Mouse (Mus musculus) macrophage (primary cell): ENCODE measurements around the gene Adamts18. TPM values are rescaled to one million over a fixed set of nuclear protein-coding genes. Genes with fewer than 3 reads are reported as not detected.

Source experiments
- H3K27ac ChIP-seq: fragments of 350-480 bp; formaldehyde crosslinking; 2 replicates; pipeline ENCODE4 v1.9.0; 2021
- H3K36me3 ChIP-seq: fragments of 350-480 bp; formaldehyde crosslinking; 2 replicates; pipeline ENCODE4 v1.9.0; 2021; ENCODE audit errors: inconsistent target
- H3K4me3 ChIP-seq: fragments of 350-480 bp; formaldehyde crosslinking; 2 replicates; pipeline ENCODE4 v1.9.0; 2021; ENCODE audit errors: inconsistent target
- H3K79me2 ChIP-seq: fragments of 350-480 bp; formaldehyde crosslinking; 2 replicates; pipeline ENCODE4 v1.9.0; 2021; ENCODE audit errors: inconsistent target
- WGBS: methylation state at CpG from one replicate; pipeline ENCODE4 v1.1.7; 2026; ENCODE audit warnings: inconsistent platforms; ENCODE audit not compliant: missing documents; 5-methylcytosine and 5-hydroxymethylcytosine counted together
- polyA plus RNA-seq: library from polyadenylated mRNA; stranded (reverse); fragments of 250-400 nt; gene quantifications from 3 replicates; pipeline ENCODE4 v1.2.4, GENCODE M21; 2018; ENCODE audit warnings: inconsistent platforms

Gene Adamts18
- polyA plus RNA-seq, 1 experiment from 2014 or later = not detected

DNA sequence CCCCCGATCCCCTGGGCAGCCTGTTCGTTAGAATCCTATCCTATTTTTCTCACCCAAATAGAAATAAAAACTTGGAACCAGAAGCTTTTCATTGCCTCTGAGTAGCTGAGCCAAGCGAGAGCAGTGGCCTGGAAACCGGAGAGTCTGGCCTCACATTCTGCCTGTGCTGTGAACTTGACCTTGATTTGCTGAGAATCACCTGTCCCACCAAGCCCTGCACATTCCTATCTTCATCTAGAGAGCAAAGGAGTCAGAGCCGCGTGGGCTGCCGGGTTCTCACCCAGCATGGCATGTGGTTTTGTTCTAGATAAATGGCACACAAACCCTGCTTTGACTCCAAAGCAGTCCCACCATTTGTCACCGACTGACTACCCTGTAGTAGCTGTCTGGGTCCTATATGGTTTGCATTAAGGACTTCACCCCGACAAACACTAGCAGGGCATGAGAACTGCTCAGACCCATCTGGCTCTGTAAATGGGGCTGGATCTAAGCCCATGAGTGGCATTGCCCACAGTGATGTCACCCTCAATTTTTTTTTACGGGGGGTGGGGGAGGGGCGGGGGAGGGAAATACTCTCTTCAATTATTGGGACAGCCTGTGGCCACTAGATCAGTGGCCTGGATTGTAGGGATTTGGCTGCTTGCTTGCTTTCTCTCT lies 175.8 kb downstream of the Adamts18 start:
- 84% methylated on average over 11 of the region's 11 CpGs for WGBS
- Histone ChIP-seq H3K79me2 (no peaks in the 10 kb centered on the region), H3K36me3 (no peaks in the 10 kb centered on the region), H3K27ac (no peak overlapping the region), H3K4me3 (no peak overlapping the region)

GRCm38 (mm10) chr8:113669924-113670323 lies 178.6 kb downstream of the Adamts18 start:
- Histone ChIP-seq H3K36me3 (no peaks in the 10 kb centered on the region), H3K27ac (no peak overlapping the region), H3K4me3 (no peak overlapping the region), H3K79me2 (no peaks in the 10 kb centered on the region)
- WGBS = 93% methylated on average over 10 of the region's 10 CpGs

- WGBS = 78% methylated on average over 16 of the region's 16 CpGs
- no peaks in the 10 kb centered on the region for H3K79me2 ChIP-seq
- no peak overlapping the region for H3K4me3 ChIP-seq
- H3K27ac ChIP-seq = no peak overlapping the region
- no peaks in the 10 kb centered on the region for H3K36me3 ChIP-seq
Measured at GRCm38 (mm10) chr8:113666714-113667432, 181.7 kb downstream of the Adamts18 start.

- H3K36me3 ChIP-seq = no peaks in the 10 kb centered on the region
- no peak overlapping the region for H3K27ac ChIP-seq
- no peaks in the 10 kb centered on the region for H3K79me2 ChIP-seq
- no peak overlapping the region for H3K4me3 ChIP-seq
- WGBS = 92% methylated on average over 8 of the region's 8 CpGs
Measured at GRCm38 (mm10) chr8:113665951-113666350, 182.6 kb downstream of the Adamts18 start.

DNA sequence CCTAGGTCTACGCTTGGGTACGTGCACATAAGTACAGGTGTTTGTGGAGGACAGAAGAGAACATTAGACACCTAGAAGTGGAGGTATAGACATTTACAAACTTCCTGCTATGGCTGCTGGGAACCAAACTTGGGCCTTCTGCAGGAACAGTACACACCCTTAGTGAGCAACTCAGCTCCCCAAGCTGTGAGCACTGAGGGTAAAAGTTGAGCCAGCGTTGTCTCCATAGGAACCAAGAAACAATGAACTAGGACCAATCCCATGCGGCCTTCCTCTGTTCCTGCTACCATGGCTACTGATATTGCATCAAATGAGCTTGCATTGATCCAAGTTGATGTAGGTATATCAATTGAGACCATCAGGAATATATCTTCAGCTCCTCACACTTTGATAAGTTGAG lies 183.5 kb downstream of the Adamts18 start:
- Histone ChIP-seq H3K36me3 (no peaks in the 10 kb centered on the region), H3K79me2 (no peaks in the 10 kb centered on the region), H3K4me3 (no peak overlapping the region), H3K27ac (no peak overlapping the region)
- WGBS = 71% methylated on average over 4 of the region's 4 CpGs

DNA sequence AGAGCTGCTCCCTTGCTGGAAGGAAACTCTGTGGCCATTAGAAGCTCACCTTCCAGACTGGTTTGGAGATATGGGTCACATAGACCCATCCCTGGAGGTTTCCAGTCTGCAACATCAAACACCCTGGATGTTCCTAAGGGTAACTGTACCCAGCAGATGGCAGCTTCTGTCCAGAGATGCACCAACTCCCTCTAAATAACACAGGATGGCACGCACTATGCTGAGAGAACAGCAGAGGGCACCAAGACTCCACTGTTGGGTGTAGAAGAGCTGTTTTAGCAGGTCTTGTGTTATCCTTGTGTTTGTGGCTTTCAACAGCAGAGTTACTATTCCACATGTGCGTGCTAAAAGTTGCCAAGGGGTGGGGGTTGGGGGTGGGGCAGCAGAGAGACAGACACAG lies 184.0 kb downstream of the Adamts18 start:
- Histone ChIP-seq H3K4me3 (no peak overlapping the region), H3K27ac (no peak overlapping the region), H3K36me3 (no peaks in the 10 kb centered on the region), H3K79me2 (no peaks in the 10 kb centered on the region)
- 0% methylated on average over 2 of the region's 2 CpGs for WGBS

DNA sequence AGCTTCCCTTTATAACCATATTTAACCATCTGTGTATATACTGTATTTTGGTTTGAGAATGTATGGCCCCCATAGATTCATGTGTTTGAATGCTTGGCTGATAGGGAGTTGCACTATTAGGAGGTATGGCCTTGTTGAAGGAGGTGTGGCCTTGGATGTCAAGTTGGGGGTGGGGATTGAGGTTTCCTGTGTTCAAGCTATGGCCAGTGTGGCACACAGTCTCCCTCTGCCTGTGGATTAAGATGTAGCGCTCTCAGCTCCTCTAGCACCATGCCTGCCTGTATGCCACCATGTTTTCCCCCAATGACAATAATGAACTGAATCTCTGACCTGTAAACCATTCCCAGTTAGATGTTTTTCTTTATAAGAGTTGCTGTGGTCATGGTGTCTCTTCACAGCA lies 188.4 kb downstream of the Adamts18 start:
- H3K36me3 ChIP-seq = no peaks in the 10 kb centered on the region
- no peaks in the 10 kb centered on the region for H3K79me2 ChIP-seq
- WGBS = 75% methylated on average over 1 of the region's 1 CpGs
- no peak overlapping the region for H3K4me3 ChIP-seq
- H3K27ac ChIP-seq = no peak overlapping the region

GRCm38 (mm10) chr8:113656681-113657298 lies 191.7 kb downstream of the Adamts18 start:
- H3K79me2 ChIP-seq = no peaks in the 10 kb centered on the region
- 91% methylated on average over 11 of the region's 11 CpGs for WGBS
- H3K4me3 ChIP-seq = no peak overlapping the region
- no peaks in the 10 kb centered on the region for H3K36me3 ChIP-seq
- H3K27ac ChIP-seq = no peak overlapping the region

DNA sequence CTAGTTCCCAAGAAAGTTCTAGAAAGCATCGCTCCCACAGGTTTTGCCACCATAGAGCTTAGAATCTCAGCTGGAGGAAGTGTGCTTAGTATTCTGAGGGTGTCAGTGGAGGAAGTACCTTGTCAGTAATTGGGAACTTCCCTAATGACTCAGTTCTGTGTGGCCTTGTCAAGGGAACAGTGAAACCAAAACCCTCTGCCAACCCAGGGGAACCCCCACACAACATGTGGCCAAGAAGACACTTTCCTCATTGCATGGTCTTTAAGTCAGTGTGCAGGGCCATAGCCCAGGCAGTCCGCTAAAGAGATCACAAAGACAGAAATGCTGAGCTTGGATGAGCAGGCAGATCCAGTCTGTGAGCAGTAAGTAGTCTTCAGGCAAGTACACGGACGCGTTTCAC lies 192.4 kb downstream of the Adamts18 start:
- H3K4me3 ChIP-seq = no peak overlapping the region
- 53% methylated on average over 5 of the region's 5 CpGs for WGBS
- no peak overlapping the region for H3K27ac ChIP-seq
- H3K36me3 ChIP-seq = no peaks in the 10 kb centered on the region
- H3K79me2 ChIP-seq = no peaks in the 10 kb centered on the region

DNA sequence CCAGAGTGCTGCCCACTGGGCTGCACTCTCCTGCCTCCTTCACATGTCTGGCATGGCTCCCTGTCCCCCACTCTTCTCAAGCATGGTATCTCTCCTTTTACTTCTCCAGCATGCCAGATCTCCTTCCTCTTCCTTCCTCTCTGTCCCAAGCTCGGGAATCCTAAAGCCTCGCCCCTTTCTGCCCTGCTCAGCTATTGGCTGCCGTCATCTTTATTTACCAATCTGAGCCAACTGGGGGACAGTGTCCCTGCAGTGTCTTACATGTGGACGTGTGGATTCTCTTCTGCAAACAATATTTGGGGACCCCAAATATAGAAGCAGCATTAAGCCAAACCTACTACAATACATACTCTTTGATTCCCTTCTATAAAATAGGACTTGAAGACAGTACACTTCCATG lies 195.4 kb downstream of the Adamts18 start:
- Histone ChIP-seq H3K27ac (no peak overlapping the region), H3K36me3 (no peaks in the 10 kb centered on the region), H3K79me2 (no peaks in the 10 kb centered on the region), H3K4me3 (no peak overlapping the region)
- 57% methylated on average over 4 of the region's 4 CpGs for WGBS

- Histone ChIP-seq H3K27ac (no peak overlapping the region), H3K36me3 (no peaks in the 10 kb centered on the region), H3K4me3 (no peak overlapping the region), H3K79me2 (no peaks in the 10 kb centered on the region)
- WGBS = 79% methylated on average over 6 of the region's 12 CpGs
Measured at GRCm38 (mm10) chr8:113652450-113652849, 196.1 kb downstream of the Adamts18 start.

Other genes starting within 250 kb of the Adamts18 start
- gene Mon1b, start 213.2 kb downstream of the Adamts18 start, polyA plus RNA-seq = 10.8 to 16.2 TPM (median 15.6 TPM) in 3 replicates
- gene Syce1l, start 205.5 kb downstream of the Adamts18 start, polyA plus RNA-seq = not detected in 3 replicates